Mouse (Mus musculus) liver, postnatal 0 days (tissue): ENCODE results near the gene Idh3g. TPM values are rescaled to one million over a fixed set of nuclear protein-coding genes. Genes with fewer than 3 reads are reported as not detected.

Experiments used
- ATAC-seq: fragments of 200-750 bp; cut with Nextera tagmentation; 2 replicates; pipeline ENCODE4 v1.8.0; 2017; ENCODE audit warnings: mild to moderate bottlenecking, moderate library complexity
- DNase-seq: peaks from one replicate; pipeline ENCODE4 v3.0.0-alpha.2; 2016
- H3K27ac ChIP-seq: fragments of 300-500 bp; sonication (generic); 2 replicates; pipeline ENCODE4 v1.5.1; 2014; ENCODE audit warnings: antibody characterized with exemption, moderate library complexity, mild to moderate bottlenecking, low read depth
- H3K27me3 ChIP-seq: fragments of 300-500 bp; sonication (generic); 2 replicates; pipeline ENCODE4 v1.6.1; 2014; ENCODE audit warnings: low read length, control low read depth, mixed read lengths; ENCODE audit not compliant: insufficient read depth
- H3K36me3 ChIP-seq: fragments of 300-500 bp; sonication (generic); replicated peaks from 2 replicates; pipeline ENCODE4 v1.6.1; 2014; ENCODE audit warnings: mild to moderate bottlenecking, control low read depth, low read length, moderate library complexity, mixed read lengths; ENCODE audit not compliant: insufficient read depth
- H3K4me1 ChIP-seq: fragments of 300-500 bp; sonication (generic); 2 replicates; pipeline ENCODE4 v1.6.1; 2014; ENCODE audit warnings: antibody characterized with exemption, mild to moderate bottlenecking, control low read depth; ENCODE audit not compliant: insufficient read depth
- H3K4me2 ChIP-seq: fragments of 300-500 bp; sonication (generic); 2 replicates; pipeline ENCODE4 v1.6.1; 2014; ENCODE audit warnings: low read depth, mild to moderate bottlenecking, low read length, moderate library complexity, mixed read lengths
- H3K4me3 ChIP-seq: fragments of 300-500 bp; sonication (generic); 2 replicates; pipeline ENCODE4 v1.5.1; 2014; ENCODE audit warnings: low read depth, low read length
- H3K9ac ChIP-seq: fragments of 300-500 bp; sonication (generic); replicated peaks from 2 replicates; pipeline ENCODE4 v1.6.1; 2014; ENCODE audit warnings: mild to moderate bottlenecking, moderate library complexity
- H3K9me3 ChIP-seq: fragments of 300-500 bp; sonication (generic); 2 replicates; pipeline ENCODE4 v1.6.1; 2016; ENCODE audit warnings: mild to moderate bottlenecking, control low read depth, low read length, mixed read lengths
- CTCF ChIP-seq: sonication (generic); IDR thresholded peaks from 2 replicates; pipeline ENCODE4 v1.5.1; 2016; ENCODE audit warnings: antibody characterized with exemption, low read depth
- EP300 ChIP-seq: IDR thresholded peaks from 2 replicates; pipeline ENCODE4 v1.6.1; 2016; ENCODE audit warnings: antibody characterized with exemption, low read depth, mild to moderate bottlenecking
- WGBS: fragments of 180-500 bp; shearing (Covaris S2); extraction: QIAGEN DNeasy Blood & Tissue Kit; methylation state at CpG from one replicate; pipeline ENCODE4 v1.1.7; 2014; ENCODE audit not compliant: insufficient replicate concordance; 5-methylcytosine and 5-hydroxymethylcytosine counted together
- polyA plus RNA-seq: library from polyadenylated mRNA; unstranded; fragments of >200 nt; fragmentation: Nextera tagmentation; extraction: Ambion mirVana; gene quantifications from 2 replicates; pipeline ENCODE4 v1.2.1, GENCODE M21; 2015

Idh3g gene
- polyA plus RNA-seq, 1 experiment from 2014 or later = 88.1 TPM

- 17% methylated on average over 14 of the region's 14 CpGs for WGBS
- Histone ChIP-seq H3K9me3 (no peaks in the 10 kb centered on the region), H3K36me3 (no peaks in the 10 kb centered on the region), H3K4me2 (no peak overlapping the region; the same call in 1 of the 2 replicates), H3K27ac (no peak overlapping the region), H3K4me1 (no peaks in the 10 kb centered on the region), H3K9ac (no peak overlapping the region), H3K4me3 (no peak overlapping the region), H3K27me3 (no peaks in the 10 kb centered on the region)
- TF ChIP-seq EP300 (no peak), CTCF (no peak)
- ATAC-seq = no peak
- no peak for DNase-seq
These were observed 28.4 kb upstream of the Idh3g start for GRCm38 (mm10) chrX:73815072-73815471.

GRCm38 (mm10) chrX:73805814-73806213 is 19.1 kb upstream of the Idh3g start:
- no peak for ATAC-seq
- DNase-seq = no peak
- TF ChIP-seq CTCF (no peak), EP300 (no peak)
- no peak overlapping the region for H3K4me3 ChIP-seq
- WGBS = 71% methylated on average over 1 of the region's 1 CpGs
- no peaks in the 10 kb centered on the region for H3K4me1 ChIP-seq
- no peaks in the 10 kb centered on the region for H3K9me3 ChIP-seq
- H3K27me3 ChIP-seq = no peaks in the 10 kb centered on the region
- H3K9ac ChIP-seq = no peak overlapping the region
- H3K27ac ChIP-seq = no peak overlapping the region
- no peak overlapping the region for H3K4me2 ChIP-seq
- no peaks in the 10 kb centered on the region for H3K36me3 ChIP-seq

- Histone ChIP-seq H3K27ac (no peak overlapping the region), H3K4me3 (no peak overlapping the region), H3K36me3 (no peaks in the 10 kb centered on the region), H3K9me3 (no peaks in the 10 kb centered on the region), H3K27me3 (peaks cover 4% of the 10 kb centered on the region; the same call in 1 of the 2 replicates), H3K4me1 (no peaks in the 10 kb centered on the region), H3K9ac (no peak overlapping the region), H3K4me2 (no peak overlapping the region)
- DNase-seq (peak; percentile 78), ATAC-seq (peak; percentile 70)
- TF ChIP-seq EP300 (no peak), CTCF (peak; percentile 88)
- 46% methylated on average over 8 of the region's 9 CpGs for WGBS
These were observed 11.8 kb upstream of the Idh3g start for GRCm38 (mm10) chrX:73798502-73798901.

GRCm38 (mm10) chrX:73797511-73797910 is 10.8 kb upstream of the Idh3g start:
- TF ChIP-seq CTCF = no peak
- TF ChIP-seq EP300 = no peak
- Histone ChIP-seq H3K4me3 (no peak overlapping the region), H3K36me3 (no peaks in the 10 kb centered on the region), H3K27me3 (peaks cover 4% of the 10 kb centered on the region; the same call in 1 of the 2 replicates), H3K27ac (no peak overlapping the region), H3K4me2 (no peak overlapping the region), H3K4me1 (no peaks in the 10 kb centered on the region), H3K9me3 (no peaks in the 10 kb centered on the region), H3K9ac (no peak overlapping the region)
- WGBS = 72% methylated on average over 2 of the region's 2 CpGs
- ATAC-seq = no peak
- no peak for DNase-seq

- Histone ChIP-seq H3K4me1 (peaks cover 3% of the 10 kb centered on the region; the same call in 1 of the 2 replicates), H3K9ac (no peak overlapping the region), H3K4me2 (no peak overlapping the region), H3K27ac (no peak overlapping the region), H3K27me3 (no peaks in the 10 kb centered on the region), H3K36me3 (peaks cover 5% of the 10 kb centered on the region; the same call in 1 of the 2 replicates), H3K9me3 (no peaks in the 10 kb centered on the region), H3K4me3 (no peak overlapping the region)
- TF ChIP-seq EP300 (no peak), CTCF (no peak)
- 0% methylated on average over 1 of the region's 1 CpGs for WGBS
- no peak for ATAC-seq
- no peak for DNase-seq
These were observed 6.8 kb upstream of the Idh3g start for GRCm38 (mm10) chrX:73793505-73793904.

GRCm38 (mm10) chrX:73793039-73793438 is 6.3 kb upstream of the Idh3g start:
- TF ChIP-seq EP300 (no peak), CTCF (no peak)
- H3K27ac ChIP-seq = no peak overlapping the region
- peaks cover 8% of the 10 kb centered on the region for H3K4me1 ChIP-seq
- H3K36me3 ChIP-seq = peaks cover 5% of the 10 kb centered on the region; the same call in 1 of the 2 replicates
- H3K4me3 ChIP-seq = no peak overlapping the region
- no peaks in the 10 kb centered on the region for H3K9me3 ChIP-seq
- DNase-seq (no peak), ATAC-seq (no peak)
- H3K27me3 ChIP-seq = no peaks in the 10 kb centered on the region
- H3K4me2 ChIP-seq = no peak overlapping the region
- no peak overlapping the region for H3K9ac ChIP-seq

GRCm38 (mm10) chrX:73788501-73788900 is 1.8 kb upstream of the Idh3g start:
- H3K27me3 ChIP-seq = no peaks in the 10 kb centered on the region
- H3K36me3 ChIP-seq = peaks cover 5% of the 10 kb centered on the region; the same call in 1 of the 2 replicates
- H3K4me3 ChIP-seq = peak overlapping the region; percentile 71; the same call in 1 of the 2 replicates
- no peaks in the 10 kb centered on the region for H3K9me3 ChIP-seq
- ATAC-seq (no peak), DNase-seq (no peak)
- H3K4me1 ChIP-seq = peaks cover 18% of the 10 kb centered on the region
- WGBS = 68% methylated on average over 1 of the region's 1 CpGs
- TF ChIP-seq CTCF = no peak
- TF ChIP-seq EP300 = no peak
- H3K27ac ChIP-seq = no peak overlapping the region
- H3K4me2 ChIP-seq = peak overlapping the region; percentile 80
- H3K9ac ChIP-seq = 0 out of 2 replicates have a peak overlapping the region, but pooled peaks have one; percentile 79
